Mouse (Mus musculus): ENCODE data around the gene Fntb.

DNA sequence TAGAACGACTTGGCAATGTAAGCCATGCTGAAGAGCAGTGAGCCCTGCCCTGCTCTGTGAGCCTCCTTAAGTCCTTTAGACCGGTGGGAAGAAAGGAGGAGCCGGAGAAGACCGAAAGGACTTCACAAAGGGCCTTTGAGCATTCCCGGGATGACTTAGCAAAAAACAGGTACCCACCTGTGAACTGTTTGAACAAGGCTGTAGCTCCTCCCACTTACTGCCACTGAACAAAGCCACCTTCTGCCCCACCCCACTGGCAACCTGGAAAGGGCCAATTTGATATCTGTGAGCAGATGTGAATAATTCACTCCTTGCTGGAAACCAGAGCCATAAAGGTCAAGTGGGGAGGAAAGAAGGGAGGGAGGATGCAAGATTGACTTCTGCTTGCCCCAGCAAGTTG, 30.0 kb downstream of the Fntb start, which contains the start of gene Gpx2:
- TF ChIP-seq CTCF (IDR thresholded peaks at IDR 0.05; ENCODE audit: insufficient read depth, low read length) (no peak), POLR2A (IDR thresholded peaks at IDR 0.05; ENCODE audit: borderline replicate concordance, extremely low read depth, low read depth, low read length) (no peak)
